ENCODE assay signal across 18 mouse cellular contexts in genomic region chr11:59513556-59513955, GRCm38 (mm10). TPM values are rescaled to one million over a fixed set of nuclear protein-coding genes. Genes with fewer than 3 reads are reported as not detected.
DNase-seq lines count a peak whose midpoint lies in the region; ATAC-seq and TF ChIP-seq lines count a peak whose summit lies in the region.
"Had no signal": no experiment of that assay in that cellular context is flagged by ENCODE, and none has a peak within 500 bp of the region (broad histone marks: within the 10 kb centered on the region; RNA-seq: fewer than 3 reads in every experiment).

No protein-coding gene starts in this region.

- DNase-seq in hindbrain, postnatal 0 days (ENCODE audit: low spot score): no peak
- DNase-seq in hindbrain, embryonic 14.5 days (ENCODE audit: low spot score): no peak
- DNase-seq in lung, postnatal 0 days (ENCODE audit: low spot score): no peak
- DNase-seq in lung, postnatal 14 days: no peak
- no peak for DNase-seq in ES-E14 (ENCODE audit: low read depth, low spot score)
- no peak for DNase-seq in stomach, postnatal 0 days (ENCODE audit: low spot score)
- no peak for DNase-seq in neural tube, embryonic 10.5 days (ENCODE audit: extremely low spot score, low spot score)
- DNase-seq: cerebellum, adult 9-10 months; gastrocnemius, postnatal 14 days; kidney, adult 11 months; kidney, postnatal 10 days; lung, adult 18-20 months had no signal

- no peaks in the 10 kb centered on the region for H3K27me3 ChIP-seq in hindbrain, postnatal 0 days (ENCODE audit: insufficient read depth, low read length)
- H3K27me3 ChIP-seq in hindbrain, embryonic 14.5 days (ENCODE audit: control insufficient read depth, insufficient read depth, low read length): no peaks in the 10 kb centered on the region
- no peaks in the 10 kb centered on the region for H3K27me3 ChIP-seq in lung, postnatal 0 days (replicated peaks; ENCODE audit: insufficient read depth, low read length)
- no peaks in the 10 kb centered on the region for H3K27me3 ChIP-seq in stomach, postnatal 0 days (ENCODE audit: control insufficient read depth, insufficient read depth, low read length)
- H3K27me3 ChIP-seq: embryonic facial prominence, embryonic 15.5 days; hindbrain, embryonic 13.5 days; limb, embryonic 13.5 days; neural tube, embryonic 12.5 days; stomach, embryonic 15.5 days had no signal

- 79% methylated on average over 3 of the region's 3 CpGs for WGBS in hindbrain, postnatal 0 days
- 89% methylated on average over 3 of the region's 3 CpGs for WGBS in hindbrain, embryonic 14.5 days
- 79% methylated on average over 3 of the region's 3 CpGs for WGBS in lung, postnatal 0 days
- 77% methylated on average over 3 of the region's 3 CpGs for WGBS in stomach, postnatal 0 days

- H3K4me2 ChIP-seq in hindbrain, postnatal 0 days (ENCODE audit: low read depth, low read length): no peak overlapping the region
- no peak overlapping the region for H3K4me2 ChIP-seq in hindbrain, embryonic 14.5 days (replicated peaks)
- no peak overlapping the region for H3K4me2 ChIP-seq in lung, postnatal 0 days (replicated peaks; ENCODE audit: low read depth, low read length)
- H3K4me2 ChIP-seq in stomach, postnatal 0 days (replicated peaks; ENCODE audit: low read depth): no peak overlapping the region
- H3K4me2 ChIP-seq: embryonic facial prominence, embryonic 15.5 days; hindbrain, embryonic 13.5 days; limb, embryonic 13.5 days; neural tube, embryonic 12.5 days; stomach, embryonic 15.5 days had no signal

- H3K9me3 ChIP-seq in hindbrain, postnatal 0 days (ENCODE audit: low read length): no peaks in the 10 kb centered on the region
- H3K9me3 ChIP-seq in hindbrain, embryonic 14.5 days (ENCODE audit: control insufficient read depth, low read length): no peaks in the 10 kb centered on the region
- H3K9me3 ChIP-seq in lung, postnatal 0 days (ENCODE audit: low read length): no peaks in the 10 kb centered on the region
- H3K9me3 ChIP-seq in ES-E14 (ENCODE audit: control insufficient read depth, insufficient read depth, low read depth, low read length): no peaks in the 10 kb centered on the region
- no peaks in the 10 kb centered on the region for H3K9me3 ChIP-seq in stomach, postnatal 0 days (ENCODE audit: control insufficient read depth, low read length)
- H3K9me3 ChIP-seq: embryonic facial prominence, embryonic 15.5 days; forebrain, embryonic 10.5 days; hindbrain, embryonic 13.5 days; limb, embryonic 13.5 days; neural tube, embryonic 12.5 days; stomach, embryonic 15.5 days had no signal

- no peaks in the 10 kb centered on the region for H3K4me1 ChIP-seq in hindbrain, postnatal 0 days (ENCODE audit: insufficient read depth, low read length)
- no peaks in the 10 kb centered on the region for H3K4me1 ChIP-seq in hindbrain, embryonic 14.5 days (replicated peaks; ENCODE audit: control insufficient read depth, insufficient read depth, low read length)
- H3K4me1 ChIP-seq in lung, postnatal 0 days (ENCODE audit: insufficient read depth, low read depth, low read length): no peaks in the 10 kb centered on the region
- peaks cover 0 to 38% of the 10 kb centered on the region in 2 experiments; a peak in 3 of 4 replicates for H3K4me1 ChIP-seq in ES-E14 (ENCODE audit: control insufficient read depth in 2 of 2, insufficient read depth in 2 of 2, low read length in 2 of 2, poor library complexity in 1 of 2)
- H3K4me1 ChIP-seq in stomach, postnatal 0 days (replicated peaks; ENCODE audit: control insufficient read depth, insufficient read depth): no peaks in the 10 kb centered on the region
- H3K4me1 ChIP-seq: embryonic facial prominence, embryonic 15.5 days; hindbrain, embryonic 13.5 days; neural tube, embryonic 12.5 days; stomach, embryonic 15.5 days had no signal

- H3K36me3 ChIP-seq in hindbrain, postnatal 0 days (ENCODE audit: insufficient read depth, low read length): no peaks in the 10 kb centered on the region
- H3K36me3 ChIP-seq in hindbrain, embryonic 14.5 days (replicated peaks; ENCODE audit: control insufficient read depth, insufficient read depth): 0 out of 2 replicates have a peak, but pooled peaks cover 4% of the 10 kb centered on the region
- H3K36me3 ChIP-seq in lung, postnatal 0 days (ENCODE audit: insufficient read depth, low read length): no peaks in the 10 kb centered on the region
- H3K36me3 ChIP-seq in ES-E14 (ENCODE audit: control insufficient read depth, insufficient read depth, low read length, poor library complexity, severe bottlenecking): peaks cover 1% of the 10 kb centered on the region; the same call in 1 of the 2 replicates
- no peaks in the 10 kb centered on the region for H3K36me3 ChIP-seq in stomach, postnatal 0 days (ENCODE audit: control insufficient read depth, insufficient read depth, low read length)

- no peak overlapping the region for H3K27ac ChIP-seq in hindbrain, postnatal 0 days
- H3K27ac ChIP-seq in hindbrain, embryonic 14.5 days: no peak overlapping the region
- no peak overlapping the region for H3K27ac ChIP-seq in lung, postnatal 0 days (ENCODE audit: low read length)
- H3K27ac ChIP-seq in ES-E14 (ENCODE audit: insufficient read depth, low read depth, low read length, poor library complexity, severe bottlenecking): 0 out of 2 replicates have a peak overlapping the region, but pooled peaks have one; percentile 57
- no peak overlapping the region for H3K27ac ChIP-seq in stomach, postnatal 0 days (replicated peaks)
- H3K27ac ChIP-seq: forebrain, embryonic 10.5 days; hindbrain, embryonic 13.5 days; neural tube, embryonic 12.5 days; stomach, embryonic 15.5 days had no signal

- in situ Hi-C loops in ES-E14 (cut with MboI; ENCODE audit: low sequenced_read_pairs in 2 of 2, unreplicated experiment in 2 of 2): no loop called here

- ATAC-seq in hindbrain, postnatal 0 days: no peak
- ATAC-seq in hindbrain, embryonic 14.5 days (ENCODE audit: low FRiP score): no peak
- no peak for ATAC-seq in lung, postnatal 0 days
- no peak for ATAC-seq in stomach, postnatal 0 days (ENCODE audit: low FRiP score, low TSS enrichment)

- peak; percentile 52 for TF ChIP-seq CTCF in hindbrain, postnatal 0 days (IDR thresholded peaks at IDR 0.05; ENCODE audit: low read depth)
- peak; percentile 38 for TF ChIP-seq CTCF in lung, postnatal 0 days (IDR thresholded peaks at IDR 0.05)
- TF ChIP-seq CTCF in stomach, postnatal 0 days (IDR thresholded peaks at IDR 0.05; ENCODE audit: low read depth): peak; percentile 59

- TF ChIP-seq EP300 in lung, postnatal 0 days (IDR thresholded peaks at IDR 0.05): no peak
- TF ChIP-seq EP300 in stomach, postnatal 0 days (optimal IDR thresholded peaks at IDR 0.05): no peak

- H3K9ac ChIP-seq in hindbrain, postnatal 0 days (replicated peaks; ENCODE audit: low read length): no peak overlapping the region
- H3K9ac ChIP-seq in hindbrain, embryonic 14.5 days: no peak overlapping the region
- H3K9ac ChIP-seq in lung, postnatal 0 days (replicated peaks; ENCODE audit: low read depth): no peak overlapping the region
- H3K9ac ChIP-seq in ES-E14 (ENCODE audit: insufficient read depth, low read depth, low read length, poor library complexity, severe bottlenecking): no peak overlapping the region
- no peak overlapping the region for H3K9ac ChIP-seq in stomach, postnatal 0 days (ENCODE audit: low read length)
- H3K9ac ChIP-seq: embryonic facial prominence, embryonic 15.5 days; hindbrain, embryonic 13.5 days; limb, embryonic 13.5 days; neural tube, embryonic 12.5 days; stomach, embryonic 15.5 days had no signal

- H3K4me3 ChIP-seq in hindbrain, postnatal 0 days (ENCODE audit: low read length): no peak overlapping the region
- H3K4me3 ChIP-seq in hindbrain, embryonic 14.5 days (replicated peaks; ENCODE audit: low read length): no peak overlapping the region
- H3K4me3 ChIP-seq in lung, postnatal 0 days (ENCODE audit: low read depth, low read length): no peak overlapping the region
- H3K4me3 ChIP-seq in ES-E14 (ENCODE audit: insufficient read depth in 1 of 2, low read depth in 1 of 2, low read length in 2 of 2, poor library complexity in 1 of 2, severe bottlenecking in 1 of 2): no peak overlapping the region
- no peak overlapping the region for H3K4me3 ChIP-seq in stomach, postnatal 0 days (ENCODE audit: low read depth, low read length)
- H3K4me3 ChIP-seq: embryonic facial prominence, embryonic 15.5 days; forebrain, embryonic 10.5 days; hindbrain, embryonic 13.5 days; limb, embryonic 13.5 days; neural tube, embryonic 12.5 days; stomach, embryonic 15.5 days had no signal

TF ChIP-seq in ES-E14, 5 proteins besides CTCF, POLR2A, EP300 and RAD21:
- TF ChIP-seq MAFK (IDR thresholded peaks at IDR 0.05; ENCODE audit: insufficient read depth, low read depth, low read length) (peak; percentile 62), HCFC1 (IDR thresholded peaks at IDR 0.05; ENCODE audit: borderline replicate concordance, insufficient read depth, low read length) (no peak)

RNA-seq across cellular contexts. Expression of gene Zkscan17, which starts 13.0 kb away (rescaled TPM):
- 21.1 and 27.2 TPM in 2 replicates for total RNA-seq in hindbrain, postnatal 0 days (2014; rRNA removed)
- 14.3 and 15.1 TPM in 2 replicates for polyA plus RNA-seq in hindbrain, postnatal 0 days (2015; fragmentation: Nextera tagmentation; extraction: Ambion mirVana)
- polyA plus RNA-seq in hindbrain, embryonic 14.5 days (2014; fragmentation: Nextera tagmentation; extraction: Ambion mirVana): 12.3 and 13.7 TPM in 2 replicates
- polyA plus RNA-seq in lung, postnatal 0 days (2015; fragmentation: Nextera tagmentation; extraction: Ambion mirVana): 13.1 and 13.3 TPM in 2 replicates
- total RNA-seq in ES-E14 (2012; rRNA removed): 22.5 and 22.6 TPM in 2 replicates
- polyA plus RNA-seq in stomach, postnatal 0 days (2015; fragmentation: Nextera tagmentation; extraction: Ambion mirVana): 6.9 and 7.2 TPM in 2 replicates

RNA-seq across cellular contexts. Expression of gene Nlrp3, which starts 27.8 kb away (rescaled TPM):
- total RNA-seq in hindbrain, postnatal 0 days (2014; rRNA removed): 0.29 and 0.31 TPM in 2 replicates
- polyA plus RNA-seq in hindbrain, postnatal 0 days (2015; fragmentation: Nextera tagmentation; extraction: Ambion mirVana): 0.13 and 0.23 TPM in 2 replicates
- polyA plus RNA-seq in hindbrain, embryonic 14.5 days (2014; fragmentation: Nextera tagmentation; extraction: Ambion mirVana): 0.10 and 0.11 TPM in 2 replicates
- polyA plus RNA-seq in lung, postnatal 0 days (2015; fragmentation: Nextera tagmentation; extraction: Ambion mirVana): 0.74 and 1.5 TPM in 2 replicates
- 0.09 and 0.21 TPM in 2 replicates for total RNA-seq in ES-E14 (2012; rRNA removed)
- 0.21 and 0.36 TPM in 2 replicates for polyA plus RNA-seq in stomach, postnatal 0 days (2015; fragmentation: Nextera tagmentation; extraction: Ambion mirVana)

RNA-seq across cellular contexts. Expression of gene Zfp867, which starts 41.3 kb away (rescaled TPM):
- 6.6 and 7.3 TPM in 2 replicates for total RNA-seq in hindbrain, postnatal 0 days (2014; rRNA removed)
- 6.1 and 6.9 TPM in 2 replicates for polyA plus RNA-seq in hindbrain, postnatal 0 days (2015; fragmentation: Nextera tagmentation; extraction: Ambion mirVana)
- 13.7 and 16.3 TPM in 2 replicates for polyA plus RNA-seq in hindbrain, embryonic 14.5 days (2014; fragmentation: Nextera tagmentation; extraction: Ambion mirVana)
- 7.3 and 7.4 TPM in 2 replicates for polyA plus RNA-seq in lung, postnatal 0 days (2015; fragmentation: Nextera tagmentation; extraction: Ambion mirVana)
- 4.8 and 5.9 TPM in 2 replicates for total RNA-seq in ES-E14 (2012; rRNA removed)
- 3.4 and 3.8 TPM in 2 replicates for polyA plus RNA-seq in stomach, postnatal 0 days (2015; fragmentation: Nextera tagmentation; extraction: Ambion mirVana)
